Mouse (Mus musculus): ENCODE data around the gene Setx. TPM values are rescaled to one million over a fixed set of nuclear protein-coding genes. Genes with fewer than 3 reads are reported as not detected.
"Not testable (repeated sequence)": the region's sequence is repeated elsewhere in the genome, so short reads cannot be mapped to it uniquely, and the experiment has no call there.

The Setx gene
- polyA plus RNA-seq, 1 experiment from 2014 or later: 14.0 TPM

DNA sequence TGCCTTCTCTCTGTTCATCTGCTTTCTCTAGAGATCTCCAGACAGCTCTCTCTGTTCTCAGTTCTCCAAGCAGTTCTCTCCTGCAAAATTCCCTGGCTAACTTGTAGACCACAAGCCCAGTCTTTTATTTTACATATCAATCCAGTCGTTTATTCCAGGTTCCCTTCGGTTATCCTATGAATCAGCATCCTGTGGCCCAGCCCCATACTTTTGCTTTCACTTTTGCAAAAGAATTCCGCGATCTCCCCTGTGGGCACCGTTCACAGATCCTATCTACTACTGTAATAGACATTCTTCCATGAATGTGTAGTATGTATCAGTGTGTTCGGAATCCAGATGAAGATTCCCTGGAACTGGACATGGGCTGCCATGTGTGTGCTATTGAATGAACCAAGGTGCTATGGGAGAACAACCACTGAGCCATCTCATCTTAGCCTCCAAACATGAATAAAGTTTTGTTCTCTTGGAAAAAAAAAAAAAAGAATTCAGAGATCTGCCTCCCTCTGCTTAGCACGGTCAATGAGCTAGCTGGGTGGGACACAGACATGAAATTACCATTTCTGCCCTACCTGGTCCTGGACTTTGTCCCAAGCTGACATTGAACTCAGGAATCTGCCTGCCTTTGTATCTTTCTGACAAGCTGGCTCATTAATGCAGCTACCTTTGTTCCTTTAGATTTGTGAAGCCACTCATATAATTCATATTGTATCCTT is 23.0 kb upstream of the Setx start:
- Histone ChIP-seq H3K27ac (replicated peaks) (no peak overlapping the region), H3K4me3 (no peak overlapping the region), H3K27me3 (replicated peaks; ENCODE audit: low read depth, poor library complexity, severe bottlenecking) (no peaks in the 10 kb centered on the region), H3K36me3 (replicated peaks) (no peaks in the 10 kb centered on the region), H3K4me1 (no peaks in the 10 kb centered on the region), H3K9me3 (no peaks in the 10 kb centered on the region)
- DNase-seq (ENCODE audit: low spot score): no peak
- 81% methylated on average over 7 of the region's 7 CpGs for WGBS

DNA sequence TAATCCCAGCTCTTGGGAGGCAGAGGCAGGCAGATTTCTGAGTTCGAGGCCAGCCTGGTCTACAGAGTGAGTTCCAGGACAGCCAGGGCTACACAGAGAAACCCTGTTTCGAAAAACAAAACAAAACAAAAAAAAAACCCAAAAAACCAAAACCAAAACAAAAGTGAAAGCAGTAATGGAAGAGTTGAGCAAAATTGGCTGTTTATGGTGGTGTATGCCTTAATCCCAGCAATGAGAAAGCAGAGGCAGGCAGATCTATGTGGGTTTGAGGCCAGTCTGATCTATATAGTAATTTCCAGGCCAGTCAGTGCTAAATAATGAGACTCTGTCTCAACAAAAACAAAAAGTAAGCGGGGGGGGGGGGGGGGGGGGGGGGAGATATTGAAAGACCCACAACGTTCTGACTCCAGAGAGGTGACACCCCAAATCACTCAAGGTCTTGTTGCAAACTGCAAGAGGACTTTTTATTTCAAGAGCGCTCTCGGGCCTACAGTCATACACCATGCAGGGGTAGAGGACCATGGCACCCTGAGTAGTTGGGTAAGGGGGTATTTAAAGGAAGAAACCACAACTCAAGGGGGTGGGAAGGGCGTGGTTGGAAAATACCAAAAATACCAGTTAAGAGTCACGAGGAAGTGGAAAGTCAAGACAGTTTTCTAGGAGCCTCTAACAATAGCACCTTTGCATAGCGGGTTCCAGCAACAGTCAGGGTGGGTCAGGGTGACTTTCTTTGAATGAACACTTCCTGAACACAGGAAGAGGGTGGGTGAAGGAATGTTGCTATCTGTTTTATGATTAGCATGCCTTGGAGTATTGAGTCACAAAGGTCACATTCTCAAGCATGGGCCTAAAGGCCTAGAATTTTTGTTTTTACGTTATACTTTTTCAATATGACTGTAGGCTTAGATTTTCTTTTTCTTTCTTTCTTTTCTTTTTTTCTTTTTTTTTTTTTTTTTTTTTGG is 21.3 kb upstream of the Setx start:
- DNase-seq (ENCODE audit: low spot score); H3K27ac ChIP-seq (replicated peaks); H3K36me3 ChIP-seq (replicated peaks); H3K27me3 ChIP-seq (replicated peaks; ENCODE audit: low read depth, poor library complexity, severe bottlenecking); H3K9me3 ChIP-seq; H3K4me1 ChIP-seq; H3K4me3 ChIP-seq: not testable (repeated sequence)
- WGBS: 81% methylated on average over 10 of the region's 10 CpGs

DNA sequence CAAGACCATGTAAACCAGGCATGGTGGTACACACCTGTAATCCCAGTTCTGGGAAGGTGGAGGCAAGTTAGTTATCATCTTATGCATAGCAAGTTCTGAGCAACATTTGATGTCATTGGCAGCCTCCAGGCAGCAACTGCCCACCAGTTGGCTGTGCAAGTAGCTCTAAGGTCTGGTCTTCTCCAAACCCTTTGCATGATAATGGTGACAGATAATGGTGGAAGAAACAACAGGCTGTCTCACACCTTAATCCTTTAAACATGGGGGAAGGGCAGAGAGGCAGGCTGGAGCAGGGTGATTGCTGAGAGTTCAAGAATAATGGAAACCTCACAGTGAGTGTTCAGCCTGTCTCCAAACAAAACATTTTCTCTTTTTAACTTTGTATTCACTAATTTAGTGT is 3.0 kb upstream of the Setx start:
- Histone ChIP-seq H3K27me3 (replicated peaks; ENCODE audit: low read depth, poor library complexity, severe bottlenecking) (no peaks in the 10 kb centered on the region), H3K27ac (replicated peaks) (no peak overlapping the region), H3K9me3 (no peaks in the 10 kb centered on the region), H3K36me3 (replicated peaks) (no peaks in the 10 kb centered on the region), H3K4me3 (no peak overlapping the region), H3K4me1 (peaks cover 1% of the 10 kb centered on the region)
- no peak for DNase-seq (ENCODE audit: low spot score)

DNA sequence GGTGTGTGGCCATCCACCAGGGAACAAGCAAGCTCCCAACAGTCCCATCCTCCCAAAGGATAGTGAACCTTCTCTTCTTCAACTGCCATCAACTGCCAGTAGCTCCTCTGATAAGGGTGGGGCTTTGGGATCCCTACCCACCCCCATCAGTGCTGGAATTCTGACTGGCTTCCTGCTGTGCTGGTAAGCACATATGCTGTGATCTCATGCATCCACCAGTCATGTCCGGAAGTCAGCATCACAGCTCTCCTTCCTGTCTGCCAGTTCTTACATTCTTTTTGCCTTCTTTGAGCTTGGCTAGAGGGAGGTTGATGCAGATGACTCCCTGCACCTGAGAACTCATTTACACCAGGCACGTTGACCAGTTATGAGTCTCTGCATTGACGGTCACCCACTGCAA is 1.5 kb upstream of the Setx start:
- H3K4me3 ChIP-seq: no peak overlapping the region
- no peaks in the 10 kb centered on the region for H3K27me3 ChIP-seq (replicated peaks; ENCODE audit: low read depth, poor library complexity, severe bottlenecking)
- H3K4me1 ChIP-seq: peaks cover 11% of the 10 kb centered on the region
- no peak overlapping the region for H3K27ac ChIP-seq (replicated peaks)
- H3K36me3 ChIP-seq (replicated peaks): peaks cover 11% of the 10 kb centered on the region
- H3K9me3 ChIP-seq: no peaks in the 10 kb centered on the region
- no peak for DNase-seq (ENCODE audit: low spot score)
- WGBS: 80% methylated on average over 3 of the region's 3 CpGs

DNA sequence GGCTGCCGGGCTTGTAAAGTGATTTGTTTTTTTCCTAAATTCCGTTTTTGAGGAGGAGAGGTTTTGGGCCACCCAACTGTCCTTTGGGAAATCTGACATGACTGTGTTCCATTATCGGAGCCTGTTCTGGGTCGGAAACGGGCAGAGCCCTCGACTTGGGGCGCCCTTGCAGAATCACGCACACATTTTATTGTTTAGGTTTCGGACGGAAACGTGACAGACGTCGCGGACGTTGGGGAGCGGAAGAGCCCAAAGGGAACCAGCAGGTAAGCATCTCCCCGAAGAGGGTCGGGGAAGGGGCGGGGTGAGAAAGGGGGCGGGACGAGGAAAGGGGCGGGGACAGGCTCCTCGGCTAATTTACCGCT is 572 bp downstream of the Setx start:
- Histone ChIP-seq H3K9me3 (no peaks in the 10 kb centered on the region), H3K27ac (replicated peaks) (peak overlapping the region; percentile 92), H3K4me3 (peak overlapping the region; percentile 77), H3K36me3 (replicated peaks) (peaks cover 32% of the 10 kb centered on the region), H3K27me3 (replicated peaks; ENCODE audit: low read depth, poor library complexity, severe bottlenecking) (no peaks in the 10 kb centered on the region), H3K4me1 (peaks cover 11% of the 10 kb centered on the region)
- whole genome bisulfite sequencing: under 1% methylated on average over 24 of the region's 24 CpGs
- no peak for DNase-seq (ENCODE audit: low spot score)

DNA sequence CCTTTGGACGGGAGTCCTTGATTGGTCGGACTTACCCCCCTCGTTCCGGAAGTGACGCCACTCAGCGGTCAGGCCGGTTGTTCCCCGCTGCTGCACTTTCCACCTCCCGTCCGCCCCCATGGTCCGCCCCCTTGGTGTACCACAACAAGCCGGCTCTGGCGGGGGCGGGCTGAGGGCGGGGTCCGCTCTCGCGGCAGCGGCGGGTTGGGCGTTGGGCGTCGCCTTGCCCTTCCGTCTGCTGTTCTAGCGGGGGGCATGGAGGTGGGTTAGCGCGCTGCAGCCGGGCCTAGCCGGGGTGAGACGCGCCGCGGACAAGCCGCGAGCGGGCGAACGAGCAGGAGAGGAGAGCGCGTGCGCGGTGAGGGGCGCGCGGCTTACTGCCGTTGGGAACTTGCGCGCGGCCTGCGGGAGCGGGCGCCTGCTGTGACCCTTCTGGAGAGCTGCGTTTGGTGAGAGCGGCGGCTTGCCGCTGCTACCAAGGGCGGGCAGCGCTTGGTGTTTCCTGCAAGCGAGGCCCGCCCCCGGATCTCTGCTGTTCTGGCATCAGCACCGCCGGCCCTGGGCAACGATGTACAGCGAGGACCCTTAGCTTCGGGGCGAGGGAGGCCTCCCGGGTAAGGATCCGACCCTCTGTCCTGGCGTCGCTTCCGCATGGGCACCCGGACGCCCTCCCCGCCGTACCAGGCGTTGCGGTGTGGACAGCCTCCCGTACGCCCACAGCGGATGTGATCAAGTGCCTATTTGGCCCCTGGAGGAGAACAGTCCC is 1.1 kb downstream of the Setx start:
- peak; percentile 100 for DNase-seq (ENCODE audit: low spot score)
- Histone ChIP-seq H3K36me3 (replicated peaks) (peaks cover 38% of the 10 kb centered on the region), H3K27me3 (replicated peaks; ENCODE audit: low read depth, poor library complexity, severe bottlenecking) (no peaks in the 10 kb centered on the region), H3K4me3 (peak overlapping the region; percentile 77), H3K4me1 (peaks cover 11% of the 10 kb centered on the region), H3K27ac (replicated peaks) (peak overlapping the region; percentile 92), H3K9me3 (no peaks in the 10 kb centered on the region)
- WGBS: under 1% methylated on average over 81 of the region's 81 CpGs

DNA sequence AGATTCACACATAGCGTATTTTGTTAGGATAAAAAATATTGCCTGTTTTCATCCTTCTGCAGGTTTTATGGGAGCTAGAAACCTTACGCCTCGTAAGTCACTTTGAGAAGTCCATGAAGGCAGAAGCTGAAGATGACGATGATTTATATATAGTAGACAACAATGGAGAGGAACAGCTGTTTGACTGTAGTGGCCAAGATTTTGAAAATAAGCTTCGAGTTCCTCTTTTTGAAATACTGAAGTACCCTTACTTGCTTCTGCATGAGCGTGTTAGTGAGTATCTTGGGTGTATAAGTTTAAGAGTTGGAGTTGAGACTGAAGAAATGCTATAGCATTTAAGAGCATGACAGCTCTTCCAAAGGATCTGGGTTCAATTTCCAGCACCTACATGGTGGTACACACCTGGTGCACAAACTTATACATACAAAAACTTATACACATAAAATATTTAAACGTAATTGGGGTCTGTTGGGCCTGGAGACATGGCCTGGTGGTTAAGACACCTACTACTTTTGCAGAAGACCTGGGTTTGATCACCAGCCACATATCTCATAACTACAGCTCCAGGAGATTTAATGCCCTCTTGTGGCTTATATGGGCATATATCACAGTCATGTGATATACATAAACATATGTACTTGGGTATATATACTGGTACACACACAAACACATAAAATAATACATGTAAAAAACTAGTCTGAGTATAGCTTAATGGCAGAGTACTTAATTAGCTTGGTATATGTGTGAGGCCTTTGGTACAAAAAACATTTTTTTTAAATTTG is 6.3 kb downstream of the Setx start:
- H3K27ac ChIP-seq (replicated peaks): no peak overlapping the region
- H3K27me3 ChIP-seq (replicated peaks; ENCODE audit: low read depth, poor library complexity, severe bottlenecking): no peaks in the 10 kb centered on the region
- peaks cover 11% of the 10 kb centered on the region for H3K4me1 ChIP-seq
- DNase-seq (ENCODE audit: low spot score): no peak
- peaks cover 82% of the 10 kb centered on the region for H3K36me3 ChIP-seq (replicated peaks)
- WGBS: 93% methylated on average over 7 of the region's 7 CpGs
- no peaks in the 10 kb centered on the region for H3K9me3 ChIP-seq
- no peak overlapping the region for H3K4me3 ChIP-seq

DNA sequence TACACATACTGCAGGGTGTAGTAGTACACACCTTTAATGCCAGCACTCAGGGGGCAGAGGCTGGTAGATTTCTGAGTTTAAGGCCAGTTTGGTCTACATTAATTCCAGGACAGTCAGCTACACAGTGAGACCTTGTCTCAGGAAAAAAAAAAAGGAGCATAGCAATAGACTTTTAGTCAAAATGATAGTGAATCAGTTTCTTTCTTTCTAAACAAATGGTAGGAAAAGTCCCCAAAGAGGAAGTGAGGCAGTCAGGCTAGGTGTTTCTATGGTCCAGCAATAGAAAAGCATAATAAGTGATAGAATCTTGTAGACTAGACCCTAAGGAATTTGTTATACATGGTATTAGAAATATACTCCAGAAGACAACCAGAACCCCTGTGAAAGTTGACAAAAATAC is 11.2 kb downstream of the Setx start:
- Histone ChIP-seq H3K4me1 (no peaks in the 10 kb centered on the region), H3K27ac (replicated peaks) (no peak overlapping the region), H3K27me3 (replicated peaks; ENCODE audit: low read depth, poor library complexity, severe bottlenecking) (no peaks in the 10 kb centered on the region), H3K9me3 (no peaks in the 10 kb centered on the region), H3K36me3 (replicated peaks) (peaks cover 89% of the 10 kb centered on the region), H3K4me3 (no peak overlapping the region)
- no peak for DNase-seq (ENCODE audit: low spot score)

DNA sequence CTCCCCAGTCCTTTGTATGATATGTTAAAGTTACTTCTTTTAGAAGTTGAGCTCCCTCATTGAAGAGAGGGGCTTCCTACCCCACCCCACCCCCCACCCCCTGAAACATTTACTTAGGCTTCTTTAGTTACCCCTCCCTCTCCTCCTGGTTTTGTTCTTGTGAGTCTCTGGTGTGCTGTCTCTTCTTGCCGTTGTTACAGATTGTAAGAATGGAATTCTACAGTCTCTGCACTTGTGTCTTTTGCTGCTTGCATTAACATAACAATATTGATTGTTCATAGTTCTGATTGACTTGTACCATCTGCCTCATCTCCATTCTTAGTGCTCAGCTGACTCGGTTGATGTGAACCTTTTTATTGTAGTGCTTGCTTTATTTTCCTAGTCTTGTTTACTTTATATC is 28.0 kb downstream of the Setx start:
- H3K36me3 ChIP-seq (replicated peaks): peaks cover 99% of the 10 kb centered on the region
- H3K4me3 ChIP-seq: no peak overlapping the region
- H3K4me1 ChIP-seq: no peaks in the 10 kb centered on the region

DNA sequence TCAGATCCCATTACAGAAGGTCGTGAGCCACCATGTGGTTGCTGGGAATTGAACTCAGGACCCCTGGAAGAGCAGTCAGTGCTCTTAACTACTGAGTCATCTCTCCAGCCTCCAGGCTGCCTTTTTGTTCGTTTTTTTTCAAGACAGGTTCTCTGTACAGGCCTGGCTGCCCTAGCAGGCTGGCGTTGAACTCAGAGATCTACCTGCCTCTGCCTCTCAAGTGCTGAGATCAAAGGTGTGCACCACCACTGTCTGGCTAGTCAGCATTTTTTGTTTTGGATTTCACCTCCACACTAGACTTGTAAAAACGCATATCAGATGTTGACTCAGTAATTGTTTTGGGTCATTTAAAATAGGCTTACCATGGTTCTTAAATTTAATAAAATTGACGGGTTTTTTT is 44.1 kb downstream of the Setx start:
- no peaks in the 10 kb centered on the region for H3K27me3 ChIP-seq (replicated peaks; ENCODE audit: low read depth, poor library complexity, severe bottlenecking)
- no peak overlapping the region for H3K27ac ChIP-seq (replicated peaks)
- DNase-seq (ENCODE audit: low spot score): no peak
- H3K36me3 ChIP-seq (replicated peaks): peaks cover 89% of the 10 kb centered on the region
- no peak overlapping the region for H3K4me3 ChIP-seq
- H3K4me1 ChIP-seq: no peaks in the 10 kb centered on the region
- no peaks in the 10 kb centered on the region for H3K9me3 ChIP-seq
- WGBS: 91% methylated on average over 5 of the region's 5 CpGs

More for the DNA sequence above, 28.0 kb downstream of the Setx start:
- no peak for DNase-seq (ENCODE audit: low spot score)
- 86% methylated on average over 2 of the region's 2 CpGs for WGBS
- Histone ChIP-seq H3K9me3 (no peaks in the 10 kb centered on the region), H3K27ac (replicated peaks) (no peak overlapping the region), H3K27me3 (replicated peaks; ENCODE audit: low read depth, poor library complexity, severe bottlenecking) (no peaks in the 10 kb centered on the region)

DNA sequence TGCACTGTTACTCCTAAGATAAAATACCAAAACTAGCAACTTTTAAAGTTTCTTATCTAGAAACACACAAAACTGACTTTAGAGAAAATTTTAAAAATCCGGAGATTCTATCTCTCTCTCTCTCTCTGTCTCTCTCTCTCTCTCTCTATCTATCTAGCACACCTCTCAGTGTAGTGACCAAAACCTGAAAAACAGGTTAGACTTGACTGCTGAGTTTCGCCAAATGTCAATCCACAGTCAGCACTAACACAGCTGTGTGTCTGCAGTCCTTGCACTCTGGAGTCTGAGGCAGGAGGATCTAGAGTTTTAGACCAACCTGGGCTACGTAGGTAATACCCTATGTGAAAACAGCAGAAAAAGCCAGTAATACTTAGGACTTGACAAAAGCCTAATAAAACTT is 50.9 kb downstream of the Setx start:
- H3K36me3 ChIP-seq (replicated peaks): peaks cover 94% of the 10 kb centered on the region
- WGBS: 82% methylated on average over 3 of the region's 3 CpGs
- H3K27me3 ChIP-seq (replicated peaks; ENCODE audit: low read depth, poor library complexity, severe bottlenecking): no peaks in the 10 kb centered on the region
- no peak overlapping the region for H3K27ac ChIP-seq (replicated peaks)
- DNase-seq (ENCODE audit: low spot score): no peak
- H3K4me3 ChIP-seq: no peak overlapping the region
- H3K4me1 ChIP-seq: no peaks in the 10 kb centered on the region
- no peaks in the 10 kb centered on the region for H3K9me3 ChIP-seq

DNA sequence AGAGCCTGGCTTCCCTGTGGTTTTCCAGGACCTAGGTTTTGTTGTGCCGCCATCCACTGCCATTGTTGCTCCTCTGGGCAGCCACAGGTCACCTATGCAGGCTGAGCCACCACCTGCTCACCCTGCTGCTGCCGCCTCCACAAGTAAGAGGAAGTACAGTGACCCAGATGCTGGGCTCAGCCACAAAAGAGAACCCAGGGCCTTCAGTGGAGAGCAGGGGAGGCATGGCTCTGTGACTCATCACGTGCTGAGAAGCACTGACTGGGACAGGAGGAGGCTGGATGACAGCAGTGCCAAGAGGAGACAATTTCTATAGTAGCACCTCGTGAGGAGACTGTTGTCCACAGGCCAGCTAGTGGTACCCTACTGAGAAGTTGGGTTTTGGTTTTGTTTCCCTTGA is 55.8 kb downstream of the Setx start:
- H3K36me3 ChIP-seq (replicated peaks): peaks cover 75% of the 10 kb centered on the region
- H3K4me1 ChIP-seq: no peaks in the 10 kb centered on the region
- no peak for DNase-seq (ENCODE audit: low spot score)
- H3K27me3 ChIP-seq (replicated peaks; ENCODE audit: low read depth, poor library complexity, severe bottlenecking): no peaks in the 10 kb centered on the region
- no peak overlapping the region for H3K4me3 ChIP-seq
- H3K9me3 ChIP-seq: no peaks in the 10 kb centered on the region
- WGBS: 88% methylated on average over 4 of the region's 4 CpGs
- no peak overlapping the region for H3K27ac ChIP-seq (replicated peaks)
